1 mouse cellular context compared by ENCODE assay signal in genomic region chr11:11517781-11518435, GRCm38 (mm10).
TF ChIP-seq lines count a peak whose summit lies in the region.

No protein-coding gene starts in this region.

TF ChIP-seq in MEL, 35 proteins besides CTCF, POLR2A, EP300 and RAD21 (continued from another document):
- TF ChIP-seq ETS1 (IDR thresholded peaks at IDR 0.05; ENCODE audit: low read depth, low read length) (peak; percentile 97), USF1 (IDR thresholded peaks at IDR 0.05; ENCODE audit: low read depth, low read length) (no peak), MAZ (IDR thresholded peaks at IDR 0.05; ENCODE audit: low read depth, low read length) (peak; percentile 56), UBTF (IDR thresholded peaks at IDR 0.05; ENCODE audit: borderline replicate concordance, insufficient read depth, low read depth, low read length) (no peak), MAX (IDR thresholded peaks at IDR 0.05; ENCODE audit: low read length) (peak; percentile 70; the same call in 1 of the 2 replicates), BHLHE40 (IDR thresholded peaks at IDR 0.05; ENCODE audit: borderline replicate concordance, low read depth, low read length) (peak; percentile 46), MEF2A (IDR thresholded peaks at IDR 0.05; ENCODE audit: extremely low read depth, insufficient replicate concordance, low read depth, low read length, poor library complexity, severe bottlenecking) (no peak), NELFE (IDR thresholded peaks at IDR 0.05; ENCODE audit: low read depth, low read length) (peak; percentile 20), TCF12 (IDR thresholded peaks at IDR 0.05; ENCODE audit: low read depth, low read length) (peak; percentile 95), GATA1 (IDR thresholded peaks at IDR 0.05; ENCODE audit: low read depth, low read length) (peak; percentile 98), SIN3A (IDR thresholded peaks at IDR 0.05; ENCODE audit: low read length) (peak; percentile 98), SMC3 (IDR thresholded peaks at IDR 0.05; ENCODE audit: low read depth, low read length) (no peak; the same call in 1 of the 2 replicates), ZMIZ1 (IDR thresholded peaks at IDR 0.05; ENCODE audit: low read depth, low read length) (no peak; the same call in 1 of the 2 replicates), MYB (IDR thresholded peaks at IDR 0.05; ENCODE audit: low read depth, low read length) (peak; percentile 90), CHD1 (IDR thresholded peaks at IDR 0.05; ENCODE audit: low read depth, low read length) (no peak), RCOR1 (IDR thresholded peaks at IDR 0.05; ENCODE audit: low read depth, low read length) (peak; percentile 75; the same call in 1 of the 2 replicates), POLR2AphosphoS2 (IDR thresholded peaks at IDR 0.05; ENCODE audit: low read length) (no peak), ZC3H11A (IDR thresholded peaks at IDR 0.05; ENCODE audit: low read depth, low read length) (no peak), ZKSCAN1 (IDR thresholded peaks at IDR 0.05; ENCODE audit: low read depth, low read length) (no peak; the same call in 1 of the 2 replicates), POLR2AphosphoS5 (IDR thresholded peaks at IDR 0.05; ENCODE audit: borderline replicate concordance, low read depth, low read length) (no peak), GABPA (IDR thresholded peaks at IDR 0.05; ENCODE audit: low read depth, low read length) (no peak), ZNF384 (IDR thresholded peaks at IDR 0.05; ENCODE audit: low read depth, low read length) (peak; percentile 99), JUND (IDR thresholded peaks at IDR 0.05; ENCODE audit: low read depth, low read length) (peak; percentile 87), MYC (IDR thresholded peaks at IDR 0.05; ENCODE audit: low read depth, low read length) (peak; percentile 90), CHD2 (IDR thresholded peaks at IDR 0.05; ENCODE audit: low read length) (peak; percentile 48), KAT2A (conservative IDR thresholded peaks at IDR 0.05; ENCODE audit: low read depth, low read length) (no peak)
